Mouse (Mus musculus): ENCODE data around the gene Dchs2. TPM values are rescaled to one million over a fixed set of nuclear protein-coding genes. Genes with fewer than 3 reads are reported as not detected.

Gene Dchs2
- polyA plus RNA-seq, 1 experiment from 2014 or later = 0.02 TPM

DNA sequence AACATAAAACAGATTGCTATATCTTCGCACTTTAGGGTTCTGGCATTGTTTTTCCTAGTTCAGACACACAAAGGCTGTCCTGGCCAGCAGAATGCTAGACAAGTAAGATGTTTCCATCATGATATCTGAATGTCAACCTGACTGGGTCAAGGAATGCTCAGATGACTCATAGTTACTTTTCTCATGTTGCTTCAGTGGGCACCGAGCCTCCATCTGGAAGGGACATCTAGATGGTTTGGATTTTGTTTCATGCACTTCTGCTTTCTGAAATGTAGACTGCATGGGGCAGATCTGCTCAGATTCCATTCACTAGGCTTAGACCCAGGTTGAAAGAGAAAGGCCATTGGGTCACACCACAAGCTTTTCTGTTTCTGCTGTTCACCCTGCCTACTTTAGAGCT is 242.1 kb downstream of the Dchs2 start:
- Histone ChIP-seq H3K36me3 (no peaks in the 10 kb centered on the region), H3K4me2 (no peak overlapping the region), H3K27me3 (replicated peaks) (no peaks in the 10 kb centered on the region), H3K9ac (no peak overlapping the region), H3K4me1 (no peaks in the 10 kb centered on the region), H3K9me3 (replicated peaks) (no peaks in the 10 kb centered on the region), H3K4me3 (no peak overlapping the region), H3K27ac (no peak overlapping the region)
- 55% methylated on average over 2 of the region's 2 CpGs for WGBS (ENCODE audit: insufficient replicate concordance)
- ATAC-seq = no peak

DNA sequence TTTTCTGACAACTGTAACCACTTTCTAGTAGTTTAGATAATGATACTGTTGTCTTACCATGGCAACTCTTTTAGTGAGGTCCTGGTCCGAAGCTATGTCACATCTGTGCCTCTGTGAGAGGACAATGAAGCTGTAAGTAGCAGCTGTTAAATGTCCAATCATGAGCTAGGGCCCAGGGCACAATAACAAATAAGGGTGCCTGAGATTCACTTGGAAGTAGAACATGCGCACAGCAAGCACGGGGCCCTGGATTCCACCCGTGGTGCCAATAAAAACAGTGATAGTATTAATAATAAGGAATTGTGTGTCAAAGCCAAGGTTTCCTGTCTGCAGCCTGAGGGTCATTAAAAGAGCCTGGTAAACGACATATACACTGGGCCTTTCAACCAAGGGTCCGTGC is 246.6 kb downstream of the Dchs2 start:
- Histone ChIP-seq H3K4me1 (no peaks in the 10 kb centered on the region), H3K27ac (no peak overlapping the region), H3K27me3 (replicated peaks) (no peaks in the 10 kb centered on the region), H3K36me3 (no peaks in the 10 kb centered on the region), H3K4me3 (no peak overlapping the region), H3K9me3 (replicated peaks) (peaks cover 22% of the 10 kb centered on the region; the same call in 1 of the 2 replicates), H3K4me2 (no peak overlapping the region), H3K9ac (no peak overlapping the region)
- WGBS (ENCODE audit: insufficient replicate concordance) = 57% methylated on average over 6 of the region's 6 CpGs
- no peak for ATAC-seq

DNA sequence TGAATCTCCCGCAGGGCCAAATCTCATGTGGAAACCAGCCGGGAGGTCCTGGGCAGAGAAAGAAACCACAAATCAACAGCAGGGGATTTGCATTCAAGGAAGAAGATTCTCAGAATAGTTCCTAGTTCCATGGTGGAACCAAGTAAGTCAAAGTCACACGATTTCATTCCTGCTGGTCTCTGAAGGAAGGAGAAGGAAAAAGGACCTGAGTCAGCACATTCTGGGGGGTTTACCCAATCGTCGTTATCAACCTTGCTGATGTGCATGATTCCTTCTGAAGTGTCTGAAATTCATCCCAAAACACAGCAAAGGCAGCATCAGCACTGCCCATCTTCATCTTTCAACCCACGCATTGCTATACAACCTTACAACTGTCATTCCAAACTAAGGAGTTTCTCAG is 249.1 kb downstream of the Dchs2 start:
- Histone ChIP-seq H3K27ac (no peak overlapping the region), H3K9me3 (replicated peaks) (peaks cover 22% of the 10 kb centered on the region; the same call in 1 of the 2 replicates), H3K4me3 (no peak overlapping the region), H3K27me3 (replicated peaks) (no peaks in the 10 kb centered on the region), H3K9ac (no peak overlapping the region), H3K4me2 (no peak overlapping the region), H3K36me3 (no peaks in the 10 kb centered on the region), H3K4me1 (no peaks in the 10 kb centered on the region)
- no peak for ATAC-seq
- 70% methylated on average over 6 of the region's 6 CpGs for WGBS (ENCODE audit: insufficient replicate concordance)

Other genes starting within 250 kb of the Dchs2 start
- 0.35 and 0.49 TPM in 2 replicates for gene Lrat, start 224.0 kb upstream of the Dchs2 start, polyA plus RNA-seq (2016; fragmentation: Nextera tagmentation; extraction: Ambion mirVana)
- gene Fgg, start 120.2 kb upstream of the Dchs2 start, polyA plus RNA-seq (2016; fragmentation: Nextera tagmentation; extraction: Ambion mirVana) = 170 and 179 TPM in 2 replicates
- gene Fga, start 101.9 kb upstream of the Dchs2 start, polyA plus RNA-seq (2016; fragmentation: Nextera tagmentation; extraction: Ambion mirVana) = 190 and 194 TPM in 2 replicates
- 139 and 143 TPM in 2 replicates for gene Fgb, start 78.1 kb upstream of the Dchs2 start, polyA plus RNA-seq (2016; fragmentation: Nextera tagmentation; extraction: Ambion mirVana)
- 66.2 and 69.4 TPM in 2 replicates for gene Plrg1, start 72.4 kb upstream of the Dchs2 start, polyA plus RNA-seq (2016; fragmentation: Nextera tagmentation; extraction: Ambion mirVana)